Mouse (Mus musculus) cerebellum, adult 8-10 months (tissue): Measurements from ENCODE around the gene 1190005I06Rik.
A peak's percentile ranks its signal among the peaks of the same experiment; 100 is the strongest.

Experiments used
- DNase-seq: peaks from one replicate; pipeline ENCODE4 v3.0.0; 2022

Gene 1190005I06Rik

GRCm38 (mm10) chr8:120619235-120620180 is 27.9 kb downstream of the 1190005I06Rik start:
- DNase-seq = no peak

DNA sequence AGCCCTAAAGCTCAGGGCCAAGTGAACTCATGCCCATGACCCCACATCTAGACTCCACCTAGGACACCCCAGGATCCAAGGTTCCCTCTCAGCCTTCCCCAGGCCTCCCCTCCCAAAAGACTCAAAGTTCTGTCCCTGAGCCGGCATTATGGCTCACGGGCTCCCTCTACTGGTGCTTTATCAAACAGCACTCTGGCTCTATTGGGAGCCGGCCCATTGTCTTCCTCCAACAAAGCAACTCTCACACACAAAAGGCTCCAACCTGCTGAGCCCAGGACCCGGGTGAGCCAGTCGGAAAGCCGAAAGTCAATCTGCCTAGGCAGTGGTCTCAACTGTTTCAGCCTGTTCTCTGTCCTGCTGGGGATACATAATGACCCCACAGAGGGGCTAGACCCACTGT is 29.3 kb downstream of the 1190005I06Rik start:
- peak; percentile 70 for DNase-seq

DNA sequence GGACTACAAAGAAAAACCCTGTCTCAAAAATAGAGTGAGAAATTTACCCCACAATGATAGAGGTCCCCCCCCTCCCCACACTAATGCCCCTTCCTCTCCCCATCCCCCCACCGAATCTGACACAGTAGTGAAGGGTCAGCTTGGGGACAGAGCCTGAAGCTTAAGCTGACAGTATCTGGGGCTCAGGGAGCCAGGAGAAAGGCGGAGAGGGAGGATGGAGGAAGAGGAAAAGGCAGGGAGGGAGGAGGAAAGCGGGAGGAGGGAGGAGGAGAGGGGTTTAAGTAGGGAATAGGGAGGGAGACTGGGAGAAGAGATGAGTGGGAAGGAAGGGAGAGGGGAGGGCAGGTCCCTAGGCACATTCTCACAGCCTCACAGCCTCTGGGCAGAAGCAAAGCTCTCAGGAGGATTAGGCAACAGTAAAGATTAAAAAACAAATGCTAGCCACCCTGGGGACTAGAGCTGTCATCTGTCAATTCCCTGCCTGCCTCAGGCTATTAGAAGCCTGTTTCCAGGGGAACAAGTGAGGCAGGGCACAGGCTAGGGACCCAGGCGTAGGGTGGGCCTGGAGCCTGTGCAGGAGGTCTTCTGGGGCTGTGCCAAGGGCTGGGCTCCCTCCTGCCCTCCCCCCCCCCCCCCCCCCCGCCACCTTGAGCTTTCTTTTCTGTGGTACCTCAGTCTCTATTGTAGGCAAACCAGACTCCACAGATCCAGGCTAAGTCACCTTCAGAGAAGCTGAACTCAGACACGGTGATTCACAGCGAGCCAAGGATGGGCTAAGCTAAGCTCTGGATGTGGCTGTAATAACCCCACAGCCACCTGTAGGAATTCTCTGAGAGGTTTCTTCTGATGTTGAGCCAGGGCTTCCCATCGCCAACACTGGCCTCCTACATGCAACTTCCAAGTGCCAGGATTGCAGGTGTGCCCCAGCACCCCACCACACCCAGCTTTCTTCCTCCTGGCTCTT is 30.5 kb downstream of the 1190005I06Rik start:
- DNase-seq = no peak

DNA sequence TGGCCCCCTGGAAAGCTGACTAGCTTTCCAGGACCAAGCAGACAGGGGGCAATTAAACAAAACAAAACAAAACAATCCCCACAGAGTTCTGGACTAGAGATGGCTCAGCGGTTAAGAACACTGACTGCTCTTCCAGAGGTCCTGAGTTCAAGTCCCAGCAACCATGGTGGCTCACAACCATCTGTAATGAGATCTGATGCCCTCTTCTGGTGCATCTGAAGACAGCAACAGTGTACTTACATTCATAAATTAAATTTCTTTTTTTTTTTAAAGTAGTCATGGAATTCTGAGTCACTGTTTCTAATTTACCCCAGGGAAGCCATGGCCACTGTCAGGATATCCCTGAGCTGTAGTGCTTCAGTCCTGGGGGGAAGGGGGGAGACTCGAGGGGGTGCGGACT is 32.9 kb downstream of the 1190005I06Rik start:
- DNase-seq = no peak

DNA sequence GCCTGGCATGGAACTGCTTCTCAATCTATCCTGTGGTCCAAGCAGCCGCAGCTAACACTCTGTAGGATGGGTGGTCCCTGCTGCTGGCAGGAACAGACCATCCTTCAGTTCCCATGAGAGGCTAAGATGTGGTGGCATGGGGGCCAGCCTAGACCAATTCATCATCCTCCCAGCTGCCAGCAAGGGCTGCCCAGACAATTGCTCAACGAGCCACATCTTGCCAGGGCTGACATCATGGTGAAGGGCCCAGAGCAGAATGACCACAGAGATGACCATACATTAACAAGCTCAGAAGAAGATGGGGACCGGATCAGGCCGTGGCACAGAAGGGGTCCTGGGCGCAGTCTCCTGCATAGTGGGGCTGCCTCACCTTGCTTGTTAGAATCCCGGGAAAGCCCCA is 36.6 kb downstream of the 1190005I06Rik start:
- no peak for DNase-seq

GRCm38 (mm10) chr8:120607885-120608284 is 39.5 kb downstream of the 1190005I06Rik start:
- peak; percentile 79 for DNase-seq

DNA sequence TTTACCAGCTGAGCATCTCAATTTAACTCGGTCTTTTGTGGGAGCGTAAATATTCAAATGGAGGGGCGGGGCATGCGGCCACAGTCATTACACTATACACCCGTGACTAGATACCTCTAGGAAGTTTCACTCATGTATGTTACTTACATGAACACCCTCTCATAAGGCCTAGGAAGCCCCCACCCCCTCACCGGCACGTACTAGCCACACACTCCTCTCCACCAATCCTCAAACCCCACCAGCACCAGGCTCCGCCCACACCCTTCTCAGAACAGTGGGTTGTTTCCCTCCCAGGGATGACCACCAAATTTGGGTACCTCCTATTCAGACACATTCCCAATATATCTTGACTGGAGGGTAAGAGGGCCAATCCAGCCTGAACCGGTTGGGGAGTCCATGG is 40.0 kb downstream of the 1190005I06Rik start:
- no peak for DNase-seq

GRCm38 (mm10) chr8:120602672-120603071 is 44.8 kb downstream of the 1190005I06Rik start:
- no peak for DNase-seq

DNA sequence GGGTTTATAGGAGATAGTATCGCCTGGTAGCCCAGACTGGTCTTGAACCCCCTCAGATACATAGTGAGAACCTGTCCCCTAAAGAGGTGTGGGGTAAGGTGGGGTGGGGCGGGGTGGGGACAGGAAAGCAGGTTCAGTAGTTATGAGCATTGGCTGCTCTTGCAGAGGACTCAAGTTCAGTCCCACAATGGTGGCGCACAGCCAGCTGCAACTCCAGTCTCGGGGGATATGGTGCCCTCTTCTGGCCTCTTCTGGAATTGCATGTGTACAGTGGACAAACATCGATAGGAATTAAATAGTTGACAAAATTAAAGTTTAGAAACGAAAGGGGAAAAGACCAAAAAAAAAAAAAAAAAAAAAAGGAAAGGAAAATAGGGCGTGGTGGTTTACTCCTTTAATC is 47.9 kb downstream of the 1190005I06Rik start:
- DNase-seq = peak; percentile 83

DNA sequence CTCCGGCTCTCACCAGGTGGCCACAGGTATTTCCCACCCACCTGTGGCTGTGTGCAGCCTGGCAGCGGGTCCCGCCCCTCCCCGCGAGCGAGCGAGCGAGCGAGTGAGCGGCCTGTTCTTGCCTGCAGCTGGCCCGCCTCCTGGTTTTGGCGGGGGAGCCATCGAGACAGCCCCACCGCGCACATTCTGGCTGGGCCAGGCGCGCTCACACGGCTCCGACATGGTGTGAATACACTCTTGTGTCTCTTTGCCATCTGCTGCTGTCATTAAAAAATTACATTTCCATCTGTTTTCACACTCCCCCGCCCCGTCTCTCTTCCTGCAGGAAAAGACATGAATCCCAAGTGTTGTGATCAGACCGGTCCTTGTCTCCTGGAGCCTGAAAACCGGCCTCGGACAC is 48.9 kb downstream of the 1190005I06Rik start:
- peak; percentile 54 for DNase-seq

DNA sequence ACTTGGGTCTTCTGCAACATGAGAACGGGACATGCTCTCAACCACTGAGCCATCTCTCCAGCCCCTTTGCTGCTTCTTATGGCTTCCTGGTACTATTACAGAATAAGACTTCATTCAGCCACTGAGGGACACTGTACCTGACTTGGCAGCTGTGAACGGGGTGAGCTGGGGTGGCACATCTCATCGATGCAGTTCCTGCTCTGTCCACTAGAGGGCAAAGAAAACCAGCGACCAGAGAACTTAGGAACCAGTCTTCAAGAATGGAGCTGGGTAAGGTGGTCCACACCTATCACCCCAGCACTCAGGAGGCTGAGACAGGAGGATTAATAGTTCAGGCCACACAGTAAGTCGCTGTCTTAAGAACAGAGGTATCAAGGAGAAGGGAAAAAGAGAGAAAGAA is 51.5 kb downstream of the 1190005I06Rik start:
- DNase-seq = peak; percentile 72

DNA sequence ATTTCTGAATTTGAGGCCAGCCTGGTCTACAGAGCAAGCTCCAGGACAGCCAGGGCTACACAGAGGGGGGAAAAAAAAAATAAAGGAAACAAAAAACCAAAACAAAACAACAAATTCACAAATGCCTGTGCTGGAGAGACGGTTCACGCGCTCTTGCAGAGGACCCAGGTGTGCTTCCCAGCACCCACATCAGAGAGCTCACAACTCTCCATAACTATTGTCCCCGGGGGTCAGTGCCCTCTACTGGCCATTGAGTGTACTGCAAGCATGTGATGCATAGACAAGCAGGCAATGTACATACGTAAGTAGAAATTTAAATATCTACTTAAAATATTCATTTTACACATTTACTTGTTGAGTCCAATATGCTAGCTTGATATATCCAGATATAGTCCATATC is 52.9 kb downstream of the 1190005I06Rik start:
- no peak for DNase-seq

DNA sequence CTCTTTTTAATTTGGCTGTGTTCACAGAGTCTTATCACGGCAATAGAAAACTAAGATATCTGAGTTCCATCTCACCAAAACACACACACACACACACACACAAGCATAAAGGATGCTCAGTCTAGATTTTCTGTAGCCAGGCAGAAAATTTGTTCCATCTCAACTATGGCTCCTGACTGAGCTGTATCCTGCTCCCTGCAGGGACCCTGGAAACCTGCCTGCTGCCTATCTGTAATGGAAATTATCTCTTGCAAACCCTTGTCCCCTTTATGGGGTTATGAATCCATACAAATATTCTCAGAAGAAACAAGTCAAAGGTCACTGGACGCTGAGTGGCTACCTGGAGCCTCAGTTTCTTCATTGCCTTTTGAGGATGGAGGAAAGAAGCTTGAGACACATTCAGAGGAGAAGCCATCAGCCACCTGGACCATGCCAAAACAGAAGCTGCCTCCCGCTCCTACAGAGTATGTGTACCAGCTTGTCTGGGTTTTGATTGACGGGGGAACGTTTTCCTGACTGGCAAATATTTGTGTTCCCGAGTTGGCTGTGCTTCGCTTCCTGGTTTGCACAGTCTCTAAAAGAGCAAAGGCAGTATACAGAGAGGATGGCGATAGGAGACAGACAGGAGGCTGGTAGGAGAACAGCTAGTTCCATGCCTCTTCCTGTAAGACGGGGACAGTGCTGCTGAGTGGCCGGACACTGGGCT is 55.7 kb downstream of the 1190005I06Rik start:
- DNase-seq = no peak

- peak; percentile 63 for DNase-seq
Observed at GRCm38 (mm10) chr8:120589921-120590320, 57.5 kb downstream of the 1190005I06Rik start.

- DNase-seq = peak; percentile 98
Observed at GRCm38 (mm10) chr8:120588908-120589771, 58.3 kb downstream of the 1190005I06Rik start, which contains the start of gene Gins2. Gins2 (minus strand) TSS chr8:120589304.

DNA sequence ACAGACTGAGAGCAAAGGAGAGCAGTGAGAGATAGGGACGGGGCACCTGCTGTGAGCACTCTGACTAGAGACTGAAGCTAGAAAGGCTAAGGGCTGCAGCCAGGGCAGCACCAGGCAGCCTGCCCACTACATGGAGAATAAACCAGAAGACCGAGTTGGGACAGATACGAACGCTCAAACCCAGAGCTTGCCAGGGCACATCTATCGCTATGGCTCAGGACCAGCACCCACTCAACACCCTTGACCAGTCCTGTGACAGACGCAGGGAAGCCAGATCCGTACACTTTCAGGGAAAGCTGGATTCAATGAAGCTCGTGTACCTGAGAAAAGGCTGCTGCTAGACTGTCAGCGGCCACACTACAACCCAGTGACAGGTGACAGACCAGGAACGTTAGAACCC is 61.9 kb downstream of the 1190005I06Rik start:
- no peak for DNase-seq

GRCm38 (mm10) chr8:120581811-120582210 is 65.6 kb downstream of the 1190005I06Rik start:
- DNase-seq = no peak

DNA sequence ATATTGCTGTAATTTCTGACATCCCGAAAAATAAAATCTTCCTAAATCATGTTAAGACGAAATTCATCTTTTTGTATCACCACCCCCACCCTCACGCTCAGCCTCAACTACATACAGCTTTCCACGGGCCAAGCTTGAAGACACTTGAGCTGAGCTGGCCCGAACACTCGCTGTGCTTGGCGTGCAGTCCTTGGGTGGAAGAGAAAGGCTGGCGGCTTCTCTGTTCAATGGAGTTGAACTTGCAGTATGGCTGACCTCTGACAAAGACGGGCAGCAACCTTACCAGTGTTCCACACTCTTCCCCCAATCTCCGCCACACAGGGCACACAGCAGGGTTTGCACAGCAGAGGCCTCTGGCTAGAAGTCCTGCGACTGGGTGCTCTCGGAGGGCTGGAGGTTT is 66.1 kb downstream of the 1190005I06Rik start:
- no peak for DNase-seq

DNA sequence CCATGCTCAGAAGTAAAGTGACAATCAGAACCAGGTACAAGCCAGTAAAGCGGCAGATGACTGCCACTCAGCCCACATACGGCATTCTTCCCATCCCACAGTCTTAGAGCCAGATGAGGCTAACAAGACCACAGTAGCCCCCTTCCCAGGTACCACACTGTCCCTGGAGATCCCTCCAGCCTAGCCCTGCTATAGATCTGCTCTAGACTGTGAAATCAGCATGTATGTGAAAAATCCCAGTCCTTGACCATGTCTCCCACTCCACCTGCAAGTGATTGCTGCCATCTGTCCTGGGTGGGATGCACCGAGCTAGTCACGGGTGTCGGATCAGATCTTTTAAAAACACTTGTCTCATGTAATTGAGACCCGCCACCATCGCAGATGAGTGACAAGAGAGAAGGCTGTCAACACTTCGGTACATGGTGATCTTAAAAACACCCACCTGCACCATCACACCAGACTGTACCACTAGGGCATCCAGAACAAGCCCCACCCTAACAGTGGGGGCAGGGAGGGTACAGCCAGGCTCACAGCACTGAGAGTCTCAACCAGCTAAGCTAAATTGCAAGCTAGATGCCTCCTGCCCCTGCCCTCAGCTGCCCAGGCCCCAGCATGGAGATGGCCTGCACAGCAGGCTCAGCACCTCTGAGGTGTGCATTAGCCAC is 67.0 kb downstream of the 1190005I06Rik start:
- DNase-seq = no peak

DNA sequence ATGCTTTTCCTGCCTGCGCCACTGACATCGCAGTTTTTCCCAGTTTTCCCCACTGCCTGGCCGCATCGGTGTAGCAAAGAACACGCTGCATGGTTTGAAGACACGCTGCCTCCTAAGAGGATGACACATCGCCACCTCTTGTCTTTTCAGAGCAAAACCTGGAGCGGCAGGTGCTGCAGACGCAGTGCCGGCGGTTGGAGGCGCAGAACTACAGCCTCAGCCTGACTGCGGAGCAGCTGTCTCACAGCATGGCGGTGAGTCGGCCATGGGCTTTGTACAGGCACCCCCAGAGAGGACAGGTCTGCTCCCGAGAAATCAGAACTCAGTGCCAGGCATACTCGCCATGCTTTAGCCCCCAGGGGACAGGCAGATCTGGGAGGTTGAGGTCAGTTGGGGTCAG is 69.6 kb downstream of the 1190005I06Rik start:
- peak; percentile 44 for DNase-seq

DNA sequence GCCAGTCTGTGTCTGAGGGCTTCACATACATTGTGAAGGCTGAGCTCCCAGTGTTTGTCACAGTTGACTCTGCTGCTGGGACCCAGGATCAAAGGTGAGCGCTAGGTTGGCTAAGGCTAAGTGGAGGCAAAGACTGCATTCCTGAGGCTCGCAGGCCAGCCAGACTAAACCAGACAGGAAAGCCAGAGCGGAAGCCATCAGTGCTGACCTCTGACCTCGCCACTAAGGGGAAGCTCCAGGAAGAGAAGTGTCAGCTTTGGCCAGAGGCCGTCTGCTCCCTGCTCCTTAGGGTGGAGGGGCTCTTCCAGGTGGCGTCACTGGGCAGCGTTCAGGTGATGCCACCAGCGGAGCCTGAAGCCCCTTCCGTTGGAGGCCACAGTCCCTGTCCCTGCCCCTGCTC is 71.6 kb downstream of the 1190005I06Rik start:
- no peak for DNase-seq
